Mouse (Mus musculus): ENCODE measurements around the gene Rap1gap. TPM values are rescaled to one million over a fixed set of nuclear protein-coding genes. Genes with fewer than 3 reads are reported as not detected.

Gene Rap1gap
- polyA plus RNA-seq, 1 experiment from 2014 or later: 119 TPM

- ATAC-seq: no peak
- Histone ChIP-seq H3K4me3 (ENCODE audit: low read length) (no peak overlapping the region), H3K9me3 (ENCODE audit: control insufficient read depth, low read length) (no peaks in the 10 kb centered on the region), H3K4me2 (ENCODE audit: low read length) (no peak overlapping the region), H3K4me1 (ENCODE audit: control insufficient read depth, insufficient read depth, low read depth, low read length) (no peaks in the 10 kb centered on the region), H3K27ac (ENCODE audit: low read depth, low read length) (no peak overlapping the region), H3K9ac (ENCODE audit: low read depth, low read length) (no peak overlapping the region), H3K36me3 (ENCODE audit: control insufficient read depth, insufficient read depth, low read length) (peaks cover 35% of the 10 kb centered on the region), H3K27me3 (replicated peaks; ENCODE audit: control insufficient read depth, insufficient read depth, low read length) (no peaks in the 10 kb centered on the region)
- WGBS: 78% methylated on average over 5 of the region's 5 CpGs
These were observed 23.0 kb upstream of the Rap1gap start for GRCm38 (mm10) chr4:137641556-137641955.

GRCm38 (mm10) chr4:137642101-137642500 lies 22.4 kb upstream of the Rap1gap start:
- Histone ChIP-seq H3K9ac (ENCODE audit: low read depth, low read length) (no peak overlapping the region), H3K4me1 (ENCODE audit: control insufficient read depth, insufficient read depth, low read depth, low read length) (no peaks in the 10 kb centered on the region), H3K27ac (ENCODE audit: low read depth, low read length) (no peak overlapping the region), H3K9me3 (ENCODE audit: control insufficient read depth, low read length) (no peaks in the 10 kb centered on the region), H3K4me2 (ENCODE audit: low read length) (no peak overlapping the region), H3K36me3 (ENCODE audit: control insufficient read depth, insufficient read depth, low read length) (peaks cover 34% of the 10 kb centered on the region), H3K4me3 (ENCODE audit: low read length) (no peak overlapping the region), H3K27me3 (replicated peaks; ENCODE audit: control insufficient read depth, insufficient read depth, low read length) (no peaks in the 10 kb centered on the region)
- 52% methylated on average over 2 of the region's 2 CpGs for WGBS
- ATAC-seq: no peak

- Histone ChIP-seq H3K9me3 (ENCODE audit: control insufficient read depth, low read length) (no peaks in the 10 kb centered on the region), H3K36me3 (ENCODE audit: control insufficient read depth, insufficient read depth, low read length) (peaks cover 30% of the 10 kb centered on the region), H3K4me3 (ENCODE audit: low read length) (no peak overlapping the region), H3K27ac (ENCODE audit: low read depth, low read length) (no peak overlapping the region), H3K4me1 (ENCODE audit: control insufficient read depth, insufficient read depth, low read depth, low read length) (no peaks in the 10 kb centered on the region), H3K27me3 (replicated peaks; ENCODE audit: control insufficient read depth, insufficient read depth, low read length) (no peaks in the 10 kb centered on the region), H3K4me2 (ENCODE audit: low read length) (no peak overlapping the region), H3K9ac (ENCODE audit: low read depth, low read length) (no peak overlapping the region)
- WGBS: 91% methylated on average over 2 of the region's 2 CpGs
- no peak for ATAC-seq
These were observed 21.1 kb upstream of the Rap1gap start for GRCm38 (mm10) chr4:137643459-137643858.

GRCm38 (mm10) chr4:137646262-137646661 lies 18.3 kb upstream of the Rap1gap start:
- ATAC-seq: no peak

GRCm38 (mm10) chr4:137647648-137648047 lies 16.9 kb upstream of the Rap1gap start:
- Histone ChIP-seq H3K27ac (ENCODE audit: low read depth, low read length) (no peak overlapping the region), H3K27me3 (replicated peaks; ENCODE audit: control insufficient read depth, insufficient read depth, low read length) (no peaks in the 10 kb centered on the region), H3K36me3 (ENCODE audit: control insufficient read depth, insufficient read depth, low read length) (peaks cover 37% of the 10 kb centered on the region), H3K4me1 (ENCODE audit: control insufficient read depth, insufficient read depth, low read depth, low read length) (no peaks in the 10 kb centered on the region), H3K4me3 (ENCODE audit: low read length) (no peak overlapping the region), H3K4me2 (ENCODE audit: low read length) (no peak overlapping the region), H3K9me3 (ENCODE audit: control insufficient read depth, low read length) (no peaks in the 10 kb centered on the region), H3K9ac (ENCODE audit: low read depth, low read length) (no peak overlapping the region)
- WGBS: 76% methylated on average over 6 of the region's 6 CpGs
- ATAC-seq: no peak

More at GRCm38 (mm10) chr4:137646262-137646661, 18.3 kb upstream of the Rap1gap start:
- Histone ChIP-seq H3K27me3 (replicated peaks; ENCODE audit: control insufficient read depth, insufficient read depth, low read length) (no peaks in the 10 kb centered on the region), H3K4me3 (ENCODE audit: low read length) (no peak overlapping the region), H3K4me1 (ENCODE audit: control insufficient read depth, insufficient read depth, low read depth, low read length) (no peaks in the 10 kb centered on the region), H3K4me2 (ENCODE audit: low read length) (no peak overlapping the region), H3K36me3 (ENCODE audit: control insufficient read depth, insufficient read depth, low read length) (peaks cover 37% of the 10 kb centered on the region), H3K9me3 (ENCODE audit: control insufficient read depth, low read length) (no peaks in the 10 kb centered on the region), H3K9ac (ENCODE audit: low read depth, low read length) (no peak overlapping the region), H3K27ac (ENCODE audit: low read depth, low read length) (no peak overlapping the region)

- ATAC-seq: no peak
- Histone ChIP-seq H3K4me3 (ENCODE audit: low read length) (no peak overlapping the region), H3K36me3 (ENCODE audit: control insufficient read depth, insufficient read depth, low read length) (peaks cover 37% of the 10 kb centered on the region), H3K4me1 (ENCODE audit: control insufficient read depth, insufficient read depth, low read depth, low read length) (no peaks in the 10 kb centered on the region), H3K27ac (ENCODE audit: low read depth, low read length) (no peak overlapping the region), H3K9ac (ENCODE audit: low read depth, low read length) (no peak overlapping the region), H3K9me3 (ENCODE audit: control insufficient read depth, low read length) (no peaks in the 10 kb centered on the region), H3K27me3 (replicated peaks; ENCODE audit: control insufficient read depth, insufficient read depth, low read length) (no peaks in the 10 kb centered on the region), H3K4me2 (ENCODE audit: low read length) (no peak overlapping the region)
- WGBS: 85% methylated on average over 9 of the region's 9 CpGs
These were observed 16.3 kb upstream of the Rap1gap start for GRCm38 (mm10) chr4:137648230-137648629.

GRCm38 (mm10) chr4:137650912-137651311 lies 13.6 kb upstream of the Rap1gap start:
- 83% methylated on average over 5 of the region's 5 CpGs for WGBS
- H3K4me3 ChIP-seq (ENCODE audit: low read length): no peak overlapping the region
- H3K36me3 ChIP-seq (ENCODE audit: control insufficient read depth, insufficient read depth, low read length): peaks cover 20% of the 10 kb centered on the region
- no peak for ATAC-seq
- no peaks in the 10 kb centered on the region for H3K9me3 ChIP-seq (ENCODE audit: control insufficient read depth, low read length)
- H3K27ac ChIP-seq (ENCODE audit: low read depth, low read length): no peak overlapping the region
- no peaks in the 10 kb centered on the region for H3K4me1 ChIP-seq (ENCODE audit: control insufficient read depth, insufficient read depth, low read depth, low read length)
- H3K4me2 ChIP-seq (ENCODE audit: low read length): no peak overlapping the region
- H3K27me3 ChIP-seq (replicated peaks; ENCODE audit: control insufficient read depth, insufficient read depth, low read length): no peaks in the 10 kb centered on the region
- H3K9ac ChIP-seq (ENCODE audit: low read depth, low read length): no peak overlapping the region

- Histone ChIP-seq H3K4me1 (ENCODE audit: control insufficient read depth, insufficient read depth, low read depth, low read length) (no peaks in the 10 kb centered on the region), H3K9me3 (ENCODE audit: control insufficient read depth, low read length) (no peaks in the 10 kb centered on the region), H3K4me3 (ENCODE audit: low read length) (no peak overlapping the region), H3K27ac (ENCODE audit: low read depth, low read length) (no peak overlapping the region), H3K4me2 (ENCODE audit: low read length) (no peak overlapping the region), H3K36me3 (ENCODE audit: control insufficient read depth, insufficient read depth, low read length) (peaks cover 20% of the 10 kb centered on the region), H3K9ac (ENCODE audit: low read depth, low read length) (no peak overlapping the region), H3K27me3 (replicated peaks; ENCODE audit: control insufficient read depth, insufficient read depth, low read length) (no peaks in the 10 kb centered on the region)
- WGBS: 98% methylated on average over 5 of the region's 5 CpGs
- ATAC-seq: no peak
These were observed 11.6 kb upstream of the Rap1gap start for GRCm38 (mm10) chr4:137652835-137653346.

- Histone ChIP-seq H3K27me3 (replicated peaks; ENCODE audit: control insufficient read depth, insufficient read depth, low read length) (no peaks in the 10 kb centered on the region), H3K36me3 (ENCODE audit: control insufficient read depth, insufficient read depth, low read length) (peaks cover 7% of the 10 kb centered on the region)
- WGBS: 65% methylated on average over 18 of the region's 18 CpGs
These were observed 9.1 kb upstream of the Rap1gap start for GRCm38 (mm10) chr4:137655241-137656031.

More at GRCm38 (mm10) chr4:137655241-137656031, 9.1 kb upstream of the Rap1gap start:
- no peak for ATAC-seq
- no peak overlapping the region for H3K9ac ChIP-seq (ENCODE audit: low read depth, low read length)
- H3K9me3 ChIP-seq (ENCODE audit: control insufficient read depth, low read length): no peaks in the 10 kb centered on the region
- H3K4me1 ChIP-seq (ENCODE audit: control insufficient read depth, insufficient read depth, low read depth, low read length): peaks cover 4% of the 10 kb centered on the region; the same call in 1 of the 2 replicates
- no peak overlapping the region for H3K4me3 ChIP-seq (ENCODE audit: low read length)
- H3K27ac ChIP-seq (ENCODE audit: low read depth, low read length): no peak overlapping the region
- no peak overlapping the region for H3K4me2 ChIP-seq (ENCODE audit: low read length)
